Mouse (Mus musculus): ENCODE results near the gene Dst. TPM values are rescaled to one million over a fixed set of nuclear protein-coding genes. Genes with fewer than 3 reads are reported as not detected.

The Dst gene
- total and polyA plus RNA-seq, 3 experiments: 0.83 to 1.1 TPM; not detected in 1

- TF ChIP-seq GATA1 (IDR thresholded peaks at IDR 0.05; ENCODE audit: borderline replicate concordance, low read length) (no peak), CTCF (IDR thresholded peaks at IDR 0.05; ENCODE audit: low read depth, low read length) (no peak), GATA2 (IDR thresholded peaks at IDR 0.05; ENCODE audit: borderline replicate concordance, low read depth, low read length) (no peak)
- no peaks in the 10 kb centered on the region for H3K9me3 ChIP-seq (replicated peaks)
- H3K4me3 ChIP-seq (ENCODE audit: low read depth, low read length): no peak overlapping the region
- DNase-seq (ENCODE audit: low spot score): no peak
- no peaks in the 10 kb centered on the region for H3K36me3 ChIP-seq (replicated peaks)
- no peak for ATAC-seq (ENCODE audit: extremely low read depth, insufficient number of reproducible peaks, low FRiP score, poor library complexity, severe bottlenecking)
- no peaks in the 10 kb centered on the region for H3K4me1 ChIP-seq (ENCODE audit: insufficient read depth, low read depth, low read length)
- peaks cover 3% of the 10 kb centered on the region; the same call in 1 of the 2 replicates for H3K27me3 ChIP-seq (ENCODE audit: insufficient read depth, low read length)
Measured at GRCm38 (mm10) chr1:34238231-34238630, 330.2 kb downstream of the Dst start.

GRCm38 (mm10) chr1:34244678-34245077, 336.7 kb downstream of the Dst start:
- H3K36me3 ChIP-seq (replicated peaks): no peaks in the 10 kb centered on the region
- ATAC-seq (ENCODE audit: extremely low read depth, insufficient number of reproducible peaks, low FRiP score, poor library complexity, severe bottlenecking) (no peak), DNase-seq (ENCODE audit: low spot score) (no peak)
- H3K4me3 ChIP-seq (ENCODE audit: low read depth, low read length): no peak overlapping the region
- H3K4me1 ChIP-seq (ENCODE audit: insufficient read depth, low read depth, low read length): no peaks in the 10 kb centered on the region
- H3K27me3 ChIP-seq (ENCODE audit: insufficient read depth, low read length): peaks cover 3% of the 10 kb centered on the region; the same call in 1 of the 2 replicates
- no peak for TF ChIP-seq CTCF (IDR thresholded peaks at IDR 0.05; ENCODE audit: low read depth, low read length)
- no peak for TF ChIP-seq GATA2 (IDR thresholded peaks at IDR 0.05; ENCODE audit: borderline replicate concordance, low read depth, low read length)
- no peak for TF ChIP-seq POLR2AphosphoS5 (IDR thresholded peaks at IDR 0.05; ENCODE audit: insufficient replicate concordance, low read depth, low read length)
- no peak for TF ChIP-seq TAL1 (conservative IDR thresholded peaks at IDR 0.05; ENCODE audit: low read depth, low read length)
- TF ChIP-seq GATA1 (IDR thresholded peaks at IDR 0.05; ENCODE audit: borderline replicate concordance, low read length): no peak
- H3K9me3 ChIP-seq (replicated peaks): no peaks in the 10 kb centered on the region

- H3K4me3 ChIP-seq (ENCODE audit: low read depth, low read length): no peak overlapping the region
- ATAC-seq (ENCODE audit: extremely low read depth, insufficient number of reproducible peaks, low FRiP score, poor library complexity, severe bottlenecking): no peak
- H3K27me3 ChIP-seq (ENCODE audit: insufficient read depth, low read length): peaks cover 3% of the 10 kb centered on the region; the same call in 1 of the 2 replicates
- no peak for DNase-seq (ENCODE audit: low spot score)
- H3K36me3 ChIP-seq (replicated peaks): no peaks in the 10 kb centered on the region
- H3K9me3 ChIP-seq (replicated peaks): no peaks in the 10 kb centered on the region
- no peaks in the 10 kb centered on the region for H3K4me1 ChIP-seq (ENCODE audit: insufficient read depth, low read depth, low read length)
- TF ChIP-seq GATA2 (IDR thresholded peaks at IDR 0.05; ENCODE audit: borderline replicate concordance, low read depth, low read length): no peak
- TF ChIP-seq CTCF (IDR thresholded peaks at IDR 0.05; ENCODE audit: low read depth, low read length): no peak
- no peak for TF ChIP-seq GATA1 (IDR thresholded peaks at IDR 0.05; ENCODE audit: borderline replicate concordance, low read length)
- TF ChIP-seq POLR2AphosphoS5 (IDR thresholded peaks at IDR 0.05; ENCODE audit: insufficient replicate concordance, low read depth, low read length): no peak
- no peak for TF ChIP-seq TAL1 (conservative IDR thresholded peaks at IDR 0.05; ENCODE audit: low read depth, low read length)
Measured at GRCm38 (mm10) chr1:34245951-34246641, 338.1 kb downstream of the Dst start.

GRCm38 (mm10) chr1:34246642-34246987, 338.6 kb downstream of the Dst start:
- no peaks in the 10 kb centered on the region for H3K4me1 ChIP-seq (ENCODE audit: insufficient read depth, low read depth, low read length)
- no peaks in the 10 kb centered on the region for H3K36me3 ChIP-seq (replicated peaks)
- H3K9me3 ChIP-seq (replicated peaks): no peaks in the 10 kb centered on the region
- no peak for TF ChIP-seq GATA1 (IDR thresholded peaks at IDR 0.05; ENCODE audit: borderline replicate concordance, low read length)
- TF ChIP-seq POLR2AphosphoS5 (IDR thresholded peaks at IDR 0.05; ENCODE audit: insufficient replicate concordance, low read depth, low read length): no peak
- no peak for TF ChIP-seq GATA2 (IDR thresholded peaks at IDR 0.05; ENCODE audit: borderline replicate concordance, low read depth, low read length)
- peaks cover 3% of the 10 kb centered on the region; the same call in 1 of the 2 replicates for H3K27me3 ChIP-seq (ENCODE audit: insufficient read depth, low read length)
- DNase-seq (ENCODE audit: low spot score) (no peak), ATAC-seq (ENCODE audit: extremely low read depth, insufficient number of reproducible peaks, low FRiP score, poor library complexity, severe bottlenecking) (no peak)
- no peak overlapping the region for H3K4me3 ChIP-seq (ENCODE audit: low read depth, low read length)

- H3K36me3 ChIP-seq (replicated peaks): no peaks in the 10 kb centered on the region
- H3K4me3 ChIP-seq (ENCODE audit: low read depth, low read length): no peak overlapping the region
- H3K9me3 ChIP-seq (replicated peaks): no peaks in the 10 kb centered on the region
- DNase-seq (ENCODE audit: low spot score): no peak
- peaks cover 3% of the 10 kb centered on the region; the same call in 1 of the 2 replicates for H3K27me3 ChIP-seq (ENCODE audit: insufficient read depth, low read length)
- no peaks in the 10 kb centered on the region for H3K4me1 ChIP-seq (ENCODE audit: insufficient read depth, low read depth, low read length)
- ATAC-seq (ENCODE audit: extremely low read depth, insufficient number of reproducible peaks, low FRiP score, poor library complexity, severe bottlenecking): no peak
- no peak for TF ChIP-seq CTCF (IDR thresholded peaks at IDR 0.05; ENCODE audit: low read depth, low read length)
- no peak for TF ChIP-seq POLR2AphosphoS5 (IDR thresholded peaks at IDR 0.05; ENCODE audit: insufficient replicate concordance, low read depth, low read length)
- TF ChIP-seq GATA1 (IDR thresholded peaks at IDR 0.05; ENCODE audit: borderline replicate concordance, low read length): no peak
- no peak for TF ChIP-seq GATA2 (IDR thresholded peaks at IDR 0.05; ENCODE audit: borderline replicate concordance, low read depth, low read length)
- TF ChIP-seq TAL1 (conservative IDR thresholded peaks at IDR 0.05; ENCODE audit: low read depth, low read length): no peak
Measured at GRCm38 (mm10) chr1:34251137-34251536, 343.1 kb downstream of the Dst start.

GRCm38 (mm10) chr1:34252267-34252666, 344.2 kb downstream of the Dst start:
- H3K4me3 ChIP-seq (ENCODE audit: low read depth, low read length): no peak overlapping the region
- peaks cover 3% of the 10 kb centered on the region; the same call in 1 of the 2 replicates for H3K27me3 ChIP-seq (ENCODE audit: insufficient read depth, low read length)
- H3K4me1 ChIP-seq (ENCODE audit: insufficient read depth, low read depth, low read length): no peaks in the 10 kb centered on the region
- H3K9me3 ChIP-seq (replicated peaks): no peaks in the 10 kb centered on the region
- no peak for TF ChIP-seq GATA1 (IDR thresholded peaks at IDR 0.05; ENCODE audit: borderline replicate concordance, low read length)
- no peak for ATAC-seq (ENCODE audit: extremely low read depth, insufficient number of reproducible peaks, low FRiP score, poor library complexity, severe bottlenecking)
- no peak for DNase-seq (ENCODE audit: low spot score)
- no peaks in the 10 kb centered on the region for H3K36me3 ChIP-seq (replicated peaks)

GRCm38 (mm10) chr1:34253876-34254275, 345.9 kb downstream of the Dst start:
- Histone ChIP-seq H3K27me3 (ENCODE audit: insufficient read depth, low read length) (no peaks in the 10 kb centered on the region), H3K9me3 (replicated peaks) (no peaks in the 10 kb centered on the region), H3K4me3 (ENCODE audit: low read depth, low read length) (no peak overlapping the region), H3K36me3 (replicated peaks) (no peaks in the 10 kb centered on the region), H3K4me1 (ENCODE audit: insufficient read depth, low read depth, low read length) (no peaks in the 10 kb centered on the region)
- TF ChIP-seq CTCF (IDR thresholded peaks at IDR 0.05; ENCODE audit: low read depth, low read length) (no peak), POLR2AphosphoS5 (IDR thresholded peaks at IDR 0.05; ENCODE audit: insufficient replicate concordance, low read depth, low read length) (no peak), TAL1 (conservative IDR thresholded peaks at IDR 0.05; ENCODE audit: low read depth, low read length) (no peak), GATA2 (IDR thresholded peaks at IDR 0.05; ENCODE audit: borderline replicate concordance, low read depth, low read length) (no peak), GATA1 (IDR thresholded peaks at IDR 0.05; ENCODE audit: borderline replicate concordance, low read length) (no peak)
- ATAC-seq (ENCODE audit: extremely low read depth, insufficient number of reproducible peaks, low FRiP score, poor library complexity, severe bottlenecking) (no peak), DNase-seq (ENCODE audit: low spot score) (no peak)
